Mouse (Mus musculus): ENCODE data around the gene Sapcd2. TPM values are rescaled to one million over a fixed set of nuclear protein-coding genes. Genes with fewer than 3 reads are reported as not detected.
A peak's percentile ranks its signal among the peaks of the same experiment; 100 is the strongest.

The Sapcd2 gene
- 1 to 10 TPM; 1.8 to 2.6 TPM for polyA plus RNA-seq (2017; shearing (Covaris generic))

- ATAC-seq, result peak; percentile 97
Measured at GRCm38 (mm10) chr2:25371764-25372643, at the start of gene Sapcd2. TSS of gene Sapcd2 (plus strand) at chr2:25372321.

GRCm38 (mm10) chr2:25326036-25326435, 46.1 kb upstream of the Sapcd2 start:
- no peak for ATAC-seq

GRCm38 (mm10) chr2:25328440-25328839, 43.7 kb upstream of the Sapcd2 start:
- no peak for ATAC-seq

GRCm38 (mm10) chr2:25331470-25331869, 40.7 kb upstream of the Sapcd2 start:
- ATAC-seq, result no peak

GRCm38 (mm10) chr2:25332286-25333160, 39.6 kb upstream of the Sapcd2 start, which contains the start of gene Man1b1:
TSS of gene Man1b1 (plus strand) at chr2:25332338.
- peak; percentile 99 for ATAC-seq

- ATAC-seq, result no peak
Measured at GRCm38 (mm10) chr2:25333569-25333968, 38.6 kb upstream of the Sapcd2 start.

- no peak for ATAC-seq
Measured at GRCm38 (mm10) chr2:25338303-25338702, 33.8 kb upstream of the Sapcd2 start.

GRCm38 (mm10) chr2:25348162-25348561, 24.0 kb upstream of the Sapcd2 start:
- ATAC-seq, result no peak

- ATAC-seq, result no peak
Measured at GRCm38 (mm10) chr2:25349499-25349898, 22.6 kb upstream of the Sapcd2 start.

GRCm38 (mm10) chr2:25350701-25351100, 21.4 kb upstream of the Sapcd2 start:
- ATAC-seq, result no peak

- no peak for ATAC-seq
Measured at GRCm38 (mm10) chr2:25354211-25354610, 17.9 kb upstream of the Sapcd2 start.

GRCm38 (mm10) chr2:25355419-25356066, 16.6 kb upstream of the Sapcd2 start:
- ATAC-seq, result no peak

- peak; percentile 65 for ATAC-seq
Measured at GRCm38 (mm10) chr2:25356208-25357079, 15.7 kb upstream of the Sapcd2 start, which contains the start of gene Dpp7. TSS of gene Dpp7 (minus strand) at chr2:25356359.

GRCm38 (mm10) chr2:25359848-25360247, 12.3 kb upstream of the Sapcd2 start:
- ATAC-seq, result no peak

- no peak for ATAC-seq
Measured at GRCm38 (mm10) chr2:25363478-25364178, 8.5 kb upstream of the Sapcd2 start.

GRCm38 (mm10) chr2:25364313-25364712, 7.8 kb upstream of the Sapcd2 start:
- ATAC-seq, result no peak

GRCm38 (mm10) chr2:25364761-25365090, 7.4 kb upstream of the Sapcd2 start:
- ATAC-seq, result no peak

GRCm38 (mm10) chr2:25365091-25365761, 6.9 kb upstream of the Sapcd2 start, which contains the start of gene Uap1l1:
TSS of gene Uap1l1 (minus strand) at chr2:25365682.
- ATAC-seq, result peak; percentile 78

GRCm38 (mm10) chr2:25369996-25370395, 2.1 kb upstream of the Sapcd2 start:
- no peak for ATAC-seq

- ATAC-seq, result no peak
Measured at GRCm38 (mm10) chr2:25372644-25373391, 697 bp downstream of the Sapcd2 start.

All from activated CD4-positive, CD25-positive, alpha-beta regulatory T cell, adult 4 months (primary cell).